Mouse (Mus musculus) G1E (cell line): ENCODE data around the gene Coasy. TPM values are rescaled to one million over a fixed set of nuclear protein-coding genes. Genes with fewer than 3 reads are reported as not detected.

Experiments
- ATAC-seq: 2 replicates; pipeline ENCODE4 v1.8.0; 2016; ENCODE audit warnings: mild to moderate bottlenecking; ENCODE audit not compliant: insufficient number of reproducible peaks, poor library complexity, low FRiP score, severe bottlenecking; ENCODE audit errors: extremely low read depth
- DNase-seq: peaks from one replicate; pipeline ENCODE4 v3.0.0; 2012; ENCODE audit warnings: low spot score
- H3K27me3 ChIP-seq: 2 replicates; pipeline ENCODE4 v1.6.1; 2012; ENCODE audit warnings: mild to moderate bottlenecking, low read length, inconsistent platforms; ENCODE audit not compliant: insufficient read depth
- H3K36me3 ChIP-seq: replicated peaks from 2 replicates; pipeline ENCODE3; 2012; ENCODE audit warnings: mild to moderate bottlenecking, inconsistent platforms
- H3K4me1 ChIP-seq: 2 replicates; pipeline ENCODE4 v1.6.1; 2012; ENCODE audit warnings: low read depth, low read length, inconsistent platforms, mixed read lengths; ENCODE audit not compliant: insufficient read depth
- H3K4me3 ChIP-seq: 2 replicates; pipeline ENCODE4 v1.5.1; 2012; ENCODE audit warnings: low read depth, mild to moderate bottlenecking, inconsistent platforms, low read length, moderate library complexity, mixed read lengths
- H3K9me3 ChIP-seq: replicated peaks from 2 replicates; pipeline ENCODE4 v1.6.1; 2012; ENCODE audit warnings: inconsistent platforms
- CTCF ChIP-seq: IDR thresholded peaks from 2 replicates; pipeline ENCODE4 v1.5.1; 2012; ENCODE audit warnings: low read depth, low read length, inconsistent platforms, mixed read lengths
- GATA1 ChIP-seq: IDR thresholded peaks from 2 replicates; pipeline ENCODE4 v1.6.1; 2012; ENCODE audit warnings: borderline replicate concordance, low read length, inconsistent platforms, mixed read lengths
- GATA2 ChIP-seq: IDR thresholded peaks from 2 replicates; pipeline ENCODE4 v1.6.1; 2012; ENCODE audit warnings: low read depth, low read length, inconsistent platforms, borderline replicate concordance
- POLR2AphosphoS5 ChIP-seq: IDR thresholded peaks from 2 replicates; pipeline ENCODE4 v1.6.1; 2012; ENCODE audit warnings: low read depth, low read length, inconsistent platforms; ENCODE audit not compliant: insufficient replicate concordance
- TAL1 ChIP-seq: conservative IDR thresholded peaks from 2 replicates; pipeline ENCODE4 v1.6.1; 2012; ENCODE audit warnings: low read depth, low read length, inconsistent platforms, mixed read lengths
- polyA plus RNA-seq: library from polyadenylated mRNA; stranded (reverse); fragments of >175 nt; gene quantifications from 2 replicates; pipeline ENCODE4 v1.2.3, GENCODE M21; 2012
- total RNA-seq, 2 experiments: library from RNA; stranded (forward) in 1 of 2; stranded (reverse) in 1 of 2; fragments of 200-1000 nt in 1 of 2; fragments of >200 nt in 1 of 2; fragmentation: Nextera tagmentation in 1 of 2; gene quantifications; 2 replicates each; pipeline ENCODE4 v1.2.3; 2014 to 2017

Coasy gene
- total and polyA plus RNA-seq, 3 experiments = 26.7 to 39.3 (median 32.6) TPM

GRCm38 (mm10) chr11:101111178-101111577, 28.8 kb downstream of the Coasy start:
- DNase-seq (no peak), ATAC-seq (no peak)
- H3K27me3 ChIP-seq = no peaks in the 10 kb centered on the region
- no peak overlapping the region for H3K4me3 ChIP-seq
- H3K36me3 ChIP-seq = peaks cover 73% of the 10 kb centered on the region
- peaks cover 3% of the 10 kb centered on the region; the same call in 1 of the 2 replicates for H3K9me3 ChIP-seq
- H3K4me1 ChIP-seq = peaks cover 21% of the 10 kb centered on the region
- TF ChIP-seq TAL1 (no peak), GATA1 (no peak), POLR2AphosphoS5 (no peak), GATA2 (no peak)

GRCm38 (mm10) chr11:101112186-101112585, 29.8 kb downstream of the Coasy start:
- no peaks in the 10 kb centered on the region for H3K27me3 ChIP-seq
- H3K4me3 ChIP-seq = no peak overlapping the region
- DNase-seq (no peak), ATAC-seq (no peak)
- H3K9me3 ChIP-seq = peaks cover 3% of the 10 kb centered on the region; the same call in 1 of the 2 replicates
- H3K4me1 ChIP-seq = peaks cover 28% of the 10 kb centered on the region
- peaks cover 78% of the 10 kb centered on the region for H3K36me3 ChIP-seq
- TF ChIP-seq GATA2 = no peak
- TF ChIP-seq CTCF = no peak
- no peak for TF ChIP-seq POLR2AphosphoS5
- no peak for TF ChIP-seq GATA1
- no peak for TF ChIP-seq TAL1

GRCm38 (mm10) chr11:101115564-101115963, 33.2 kb downstream of the Coasy start:
- no peak for DNase-seq
- TF ChIP-seq GATA2 (no peak), CTCF (no peak), POLR2AphosphoS5 (no peak), GATA1 (no peak), TAL1 (no peak)
- H3K4me1 ChIP-seq = peaks cover 44% of the 10 kb centered on the region

GRCm38 (mm10) chr11:101118105-101118504, 35.7 kb downstream of the Coasy start:
- ATAC-seq (no peak), DNase-seq (no peak)
- peaks cover 55% of the 10 kb centered on the region for H3K4me1 ChIP-seq
- H3K9me3 ChIP-seq = no peaks in the 10 kb centered on the region
- H3K4me3 ChIP-seq = peak overlapping the region; percentile 92; the same call in 1 of the 2 replicates
- H3K27me3 ChIP-seq = no peaks in the 10 kb centered on the region
- TF ChIP-seq TAL1 = no peak
- TF ChIP-seq GATA1 = no peak
- TF ChIP-seq GATA2 = no peak
- no peak for TF ChIP-seq CTCF
- TF ChIP-seq POLR2AphosphoS5 = no peak
- H3K36me3 ChIP-seq = peaks cover 58% of the 10 kb centered on the region

More at GRCm38 (mm10) chr11:101115564-101115963, 33.2 kb downstream of the Coasy start:
- Histone ChIP-seq H3K4me3 (no peak overlapping the region), H3K9me3 (peaks cover 3% of the 10 kb centered on the region; the same call in 1 of the 2 replicates), H3K27me3 (no peaks in the 10 kb centered on the region), H3K36me3 (peaks cover 61% of the 10 kb centered on the region)
- ATAC-seq = no peak

- H3K36me3 ChIP-seq = peaks cover 60% of the 10 kb centered on the region
- H3K27me3 ChIP-seq = 0 out of 2 replicates have a peak, but pooled peaks cover under 1% of the 10 kb centered on the region
- H3K4me1 ChIP-seq = peaks cover 57% of the 10 kb centered on the region
- H3K4me3 ChIP-seq = peak overlapping the region; percentile 92
- H3K9me3 ChIP-seq = no peaks in the 10 kb centered on the region
- ATAC-seq (no peak), DNase-seq (peak; percentile 77)
- TF ChIP-seq CTCF = no peak
- TF ChIP-seq POLR2AphosphoS5 = no peak
- no peak for TF ChIP-seq GATA2
- no peak for TF ChIP-seq TAL1
- TF ChIP-seq GATA1 = no peak
These were observed 36.9 kb downstream of the Coasy start for GRCm38 (mm10) chr11:101119131-101119760.

- Histone ChIP-seq H3K4me1 (peaks cover 53% of the 10 kb centered on the region), H3K27me3 (peaks cover 6% of the 10 kb centered on the region; the same call in 1 of the 2 replicates), H3K9me3 (no peaks in the 10 kb centered on the region), H3K36me3 (peaks cover 58% of the 10 kb centered on the region), H3K4me3 (peak within 1 kb of the TSS; percentile 92)
- ATAC-seq (peak; percentile 90), DNase-seq (peak; percentile 94)
- TF ChIP-seq POLR2AphosphoS5 = no peak
These were observed 37.6 kb downstream of the Coasy start, which contains the start of the genes Retreg3 and Tubg1 for GRCm38 (mm10) chr11:101119761-101120544. Gene Retreg3, minus strand, starts transcription at chr11:101119893. Gene Tubg1, plus strand, starts transcription at chr11:101119938.
